Mouse (Mus musculus): ENCODE data around the gene Gm11020.

The Gm11020 gene

DNA sequence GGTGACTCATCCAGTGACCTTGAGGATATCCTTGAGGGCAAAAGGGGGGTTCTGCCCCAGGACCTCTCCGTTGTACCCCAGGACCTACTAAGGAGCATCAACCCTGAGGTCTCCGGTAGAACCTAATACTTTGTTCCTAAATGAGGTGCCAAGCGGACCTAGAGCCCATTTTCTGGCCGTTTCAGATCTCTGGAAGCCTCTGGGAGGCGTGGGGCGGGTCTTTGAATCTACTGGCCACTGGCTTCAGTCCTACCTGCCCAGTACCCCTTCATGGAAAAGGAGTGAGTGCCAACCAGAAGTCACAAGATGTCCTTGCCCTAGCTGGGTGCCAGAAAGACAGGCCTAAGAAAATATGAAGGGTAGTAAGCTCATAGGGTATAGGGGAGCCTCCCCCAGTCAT lies 20.3 kb downstream of the Gm11020 start:
- in situ Hi-C loops (cut with MboI, MseI): loop anchor here (5.0 to 10.0 kb wide), 3 partner anchors 61 to 223 kb away; no protein-coding TSS in a partner anchor

DNA sequence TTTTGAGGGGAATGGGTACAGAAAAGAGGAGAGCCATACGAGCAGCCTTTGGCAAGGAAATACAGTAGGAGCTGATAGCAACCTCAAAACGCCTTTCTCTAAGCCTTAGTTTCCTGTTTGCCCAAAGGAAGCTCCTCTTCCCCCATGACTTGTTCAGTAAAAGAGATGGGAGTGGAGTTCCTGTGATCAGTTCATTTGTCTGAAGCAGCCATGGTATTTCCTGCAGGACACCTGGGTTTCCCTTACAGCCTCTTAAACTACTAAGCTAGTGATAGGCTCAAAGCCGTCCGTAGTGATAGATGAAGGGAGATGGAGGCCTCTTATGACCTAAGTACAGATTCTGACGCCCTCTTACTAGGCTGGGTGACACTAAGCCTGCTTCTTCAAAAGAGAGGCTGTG lies 21.1 kb downstream of the Gm11020 start:
- in situ Hi-C loops (cut with MboI, MseI): loop anchor here (5.0 to 10.0 kb wide), 3 partner anchors 60 to 222 kb away; no protein-coding TSS in a partner anchor

DNA sequence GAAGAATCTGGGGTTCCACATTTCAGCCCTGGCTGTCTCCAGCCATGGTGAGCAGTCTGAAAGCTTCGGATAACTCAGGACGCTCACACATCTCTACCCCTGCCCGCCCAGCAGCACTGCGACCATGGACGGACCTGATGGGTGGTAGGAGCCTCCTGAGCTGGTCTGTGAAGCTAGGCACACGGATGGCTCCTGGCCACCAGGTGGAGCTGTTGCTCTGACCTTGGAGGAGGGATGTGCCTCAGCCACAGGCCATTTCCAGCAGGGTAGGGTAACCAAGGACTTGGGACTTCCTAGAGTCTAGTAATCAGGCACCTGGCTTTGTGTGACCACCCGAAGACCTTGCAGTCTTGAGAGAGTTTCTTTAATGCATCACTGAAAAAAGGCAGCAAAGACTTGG lies 22.6 kb downstream of the Gm11020 start:
- in situ Hi-C loops (cut with MboI, MseI): loop anchor here (5.0 to 10.0 kb wide), 3 partner anchors 58 to 221 kb away; no protein-coding TSS in a partner anchor

DNA sequence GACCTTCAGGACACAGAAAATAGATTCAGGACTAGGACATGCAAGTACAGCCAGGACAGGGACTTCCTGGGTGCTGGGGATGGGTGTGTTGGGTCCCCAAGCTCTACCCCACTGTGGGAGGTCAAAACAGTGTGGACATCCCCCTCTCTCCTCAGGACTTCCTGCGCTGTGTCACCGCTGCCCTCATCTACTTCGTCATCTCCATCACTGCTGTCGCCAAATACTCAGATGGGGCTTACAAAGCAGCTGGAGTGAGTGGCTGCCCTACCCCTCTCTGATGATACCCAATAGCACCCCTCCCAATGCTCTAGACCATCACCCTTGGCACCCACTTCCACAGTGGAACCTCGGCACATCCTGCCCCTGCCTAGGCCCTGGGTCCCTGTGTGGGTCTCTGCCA lies 23.3 kb downstream of the Gm11020 start:
- in situ Hi-C loops (cut with MboI, MseI): loop anchor here (5.0 to 10.0 kb wide), 3 partner anchors 58 to 220 kb away; no protein-coding TSS in a partner anchor

DNA sequence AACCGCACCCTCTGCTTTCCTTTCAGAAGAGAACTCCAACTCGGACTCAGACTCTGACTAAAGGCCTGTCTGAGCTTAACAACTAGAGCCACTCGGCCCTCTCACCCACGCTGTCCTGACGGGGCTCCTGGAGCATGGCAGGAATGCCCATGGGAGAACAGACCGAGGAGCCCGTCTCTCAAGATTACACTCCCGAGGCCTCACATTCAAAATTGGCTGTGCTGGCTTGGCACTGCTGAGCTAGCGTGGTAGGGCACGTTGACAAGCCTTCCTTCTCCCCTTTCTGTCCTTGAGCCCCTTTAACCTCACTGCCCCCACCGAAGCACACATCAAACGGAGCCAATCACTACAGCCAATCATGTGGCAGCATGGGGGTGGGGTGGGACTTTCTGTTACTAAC lies 25.3 kb downstream of the Gm11020 start:
- in situ Hi-C loops (cut with MboI, MseI): loop anchor here (10.0 kb wide), 1 partner anchor 218 kb away; no protein-coding TSS in a partner anchor

DNA sequence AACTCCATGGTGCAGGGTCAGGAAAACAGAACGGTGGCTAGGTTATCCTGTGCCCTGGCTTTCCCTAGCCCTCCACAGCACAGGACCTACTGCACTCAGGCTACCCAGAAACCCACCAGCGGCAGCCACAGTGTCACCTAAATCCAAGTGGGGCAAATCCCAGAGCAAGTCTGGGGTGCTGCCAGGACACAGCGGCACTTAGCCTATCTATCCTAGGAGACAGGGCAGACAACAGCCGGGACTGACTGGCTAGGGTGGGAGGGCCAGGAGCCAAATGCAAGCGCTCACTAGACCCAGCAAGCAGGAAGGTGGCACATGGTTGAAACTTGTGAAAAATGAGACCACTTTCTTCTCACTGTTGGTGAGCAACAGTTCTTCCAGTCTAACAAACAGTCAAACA lies 27.6 kb downstream of the Gm11020 start:
- in situ Hi-C loops (cut with MboI, MseI): loop anchor here (10.0 kb wide), 1 partner anchor 216 kb away; no protein-coding TSS in a partner anchor

DNA sequence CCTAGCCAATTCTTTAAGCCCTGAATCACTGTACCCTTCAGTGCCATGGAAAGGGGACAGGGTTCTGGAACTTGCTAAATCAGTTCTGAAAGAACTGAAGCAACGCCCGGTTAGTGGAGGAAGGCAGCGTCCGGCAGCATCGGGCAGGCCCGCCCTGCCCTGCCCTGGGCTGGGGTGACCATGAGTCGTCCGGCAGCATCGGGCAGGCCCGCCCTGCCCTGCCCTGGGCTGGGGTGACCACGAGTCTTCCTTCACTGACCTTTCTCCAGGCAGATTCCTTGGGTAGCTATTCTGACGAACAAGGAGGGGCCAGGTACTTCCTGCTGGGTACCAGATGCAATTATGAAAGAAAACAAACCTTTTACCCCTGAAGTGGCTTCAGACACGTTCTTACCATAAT lies 28.7 kb downstream of the Gm11020 start:
- in situ Hi-C loops (cut with MboI, MseI): no loop called here

DNA sequence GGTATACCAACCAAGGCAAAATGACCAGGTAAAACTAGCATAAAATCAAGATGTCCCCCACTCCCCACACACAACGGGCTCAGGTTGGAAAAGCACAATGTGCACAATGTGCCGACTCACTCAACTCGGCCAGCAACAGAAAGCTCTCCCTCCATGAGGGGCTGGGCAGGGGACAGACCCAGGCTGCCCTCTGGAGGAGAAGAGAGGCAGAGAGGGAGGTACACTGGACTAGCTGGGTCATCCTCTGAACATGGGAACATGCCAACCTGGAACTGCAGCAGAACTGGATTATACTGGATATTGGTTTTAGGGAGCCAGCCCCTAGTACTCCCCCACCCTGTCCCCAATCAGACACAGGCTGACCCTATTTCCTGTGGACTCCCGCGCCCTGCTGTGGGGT lies 31.8 kb downstream of the Gm11020 start:
- in situ Hi-C loops (cut with MboI, MseI): no loop called here

DNA sequence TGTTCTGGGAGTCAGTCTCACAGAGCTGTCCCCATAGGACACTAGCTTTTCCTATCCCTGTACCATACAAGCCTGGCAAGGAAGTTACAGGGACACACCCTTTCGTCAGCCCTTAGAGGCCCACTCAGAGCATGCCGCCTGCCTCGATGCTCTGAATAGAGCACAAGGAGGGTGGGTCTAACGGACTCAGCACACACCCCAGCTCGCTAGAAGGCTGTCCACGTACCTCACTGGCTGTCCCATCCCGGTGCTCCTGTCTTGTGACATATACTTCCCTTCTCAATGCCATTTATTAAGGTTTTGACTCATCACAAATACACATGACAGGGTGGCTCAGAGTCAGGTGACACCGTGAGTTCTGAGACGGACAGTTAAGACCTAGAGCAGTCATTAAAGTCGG lies 33.1 kb downstream of the Gm11020 start:
- in situ Hi-C loops (cut with MboI, MseI): no loop called here

DNA sequence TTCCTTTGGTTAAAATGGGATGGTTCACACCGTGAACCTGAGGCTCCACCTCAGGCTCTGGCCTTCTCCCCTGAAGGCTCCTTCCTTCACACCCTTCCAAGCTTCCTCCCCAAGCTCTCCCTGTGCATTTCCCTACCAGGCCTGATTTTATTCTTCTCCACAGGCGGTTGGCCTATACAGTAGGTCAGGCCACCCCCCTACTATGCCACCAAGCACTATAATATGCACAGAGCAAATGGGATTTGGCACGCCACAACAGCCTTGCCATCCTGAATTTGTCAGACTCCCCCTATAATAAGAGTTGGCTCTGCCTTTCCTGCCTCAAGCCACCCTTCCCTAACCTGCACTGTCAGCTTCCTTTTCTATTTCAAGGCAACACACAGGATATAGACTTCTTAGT lies 37.3 kb downstream of the Gm11020 start:
- in situ Hi-C loops (cut with MboI, MseI): no loop called here

DNA sequence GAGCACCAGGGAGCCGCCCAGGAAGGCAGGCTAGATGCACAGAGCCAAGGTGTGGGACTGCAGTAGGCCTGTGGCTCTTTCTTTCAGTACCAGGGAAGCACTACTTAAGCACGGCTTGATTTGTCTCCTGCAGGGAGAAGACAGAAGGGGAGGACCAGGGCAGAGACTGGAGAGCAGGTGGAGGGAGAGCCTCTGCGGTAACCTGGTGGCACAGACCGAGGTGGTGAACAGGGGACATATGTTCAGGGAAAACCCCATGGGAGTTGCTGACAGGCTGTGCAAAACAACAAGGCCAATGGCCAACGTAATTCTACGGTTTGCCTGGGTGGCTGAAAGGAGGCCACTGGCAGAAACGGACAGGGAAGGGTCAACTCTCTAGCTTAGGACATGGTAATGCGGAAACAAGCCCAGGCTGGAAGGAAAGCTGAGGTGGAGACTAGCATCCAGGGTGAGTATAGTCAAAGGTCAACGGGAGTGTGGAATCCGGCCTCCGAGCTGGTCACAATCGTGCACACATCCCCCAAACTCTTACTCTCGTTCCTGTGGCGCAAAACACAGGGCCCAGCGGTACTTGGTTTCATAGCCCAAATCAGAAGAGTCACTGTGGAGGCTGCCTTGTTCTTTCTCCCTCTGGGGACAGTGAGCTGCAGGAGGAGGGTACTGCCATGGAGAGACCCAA lies 38.5 kb downstream of the Gm11020 start:
- in situ Hi-C loops (cut with MboI, MseI): no loop called here

DNA sequence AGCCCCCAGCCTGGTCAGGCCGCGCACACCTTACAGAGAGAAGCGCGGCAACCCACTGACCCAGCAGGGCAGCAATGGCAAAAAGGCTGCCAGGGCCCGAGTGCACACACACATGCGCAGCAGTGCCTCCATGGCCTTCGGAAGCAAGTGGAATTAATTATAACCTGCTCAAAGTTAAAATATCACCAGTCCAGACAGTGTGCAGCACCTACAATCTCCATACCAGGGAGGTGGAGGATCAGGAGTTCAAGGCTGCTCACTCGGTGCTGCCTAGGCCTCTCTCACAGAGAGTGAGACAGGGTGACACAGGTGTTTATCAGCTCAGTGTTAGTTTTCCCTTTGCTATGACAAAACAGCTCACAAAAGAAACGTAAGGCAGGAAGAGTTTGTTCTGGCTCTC lies 44.3 kb downstream of the Gm11020 start:
- in situ Hi-C loops (cut with MboI, MseI): no loop called here

DNA sequence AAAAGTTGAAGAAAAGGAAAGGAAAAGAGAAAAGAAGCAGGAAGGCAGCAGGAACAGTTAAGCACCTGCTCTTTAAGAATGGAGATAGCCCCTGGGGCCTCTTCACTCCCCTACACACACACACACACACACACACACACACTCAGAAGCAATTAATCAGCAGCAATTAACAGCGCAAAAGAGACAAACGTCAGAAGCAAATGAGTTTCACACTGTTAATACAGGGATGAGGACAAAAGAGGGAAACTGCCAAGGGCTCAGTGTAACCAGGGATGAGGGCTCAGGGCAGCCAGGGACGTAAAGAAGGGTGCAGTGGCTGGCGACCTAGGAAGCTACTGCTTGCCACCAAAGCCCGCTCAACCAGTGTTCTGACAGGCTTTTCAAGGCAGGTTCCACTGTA lies 46.0 kb downstream of the Gm11020 start:
- in situ Hi-C loops (cut with MboI, MseI): no loop called here

DNA sequence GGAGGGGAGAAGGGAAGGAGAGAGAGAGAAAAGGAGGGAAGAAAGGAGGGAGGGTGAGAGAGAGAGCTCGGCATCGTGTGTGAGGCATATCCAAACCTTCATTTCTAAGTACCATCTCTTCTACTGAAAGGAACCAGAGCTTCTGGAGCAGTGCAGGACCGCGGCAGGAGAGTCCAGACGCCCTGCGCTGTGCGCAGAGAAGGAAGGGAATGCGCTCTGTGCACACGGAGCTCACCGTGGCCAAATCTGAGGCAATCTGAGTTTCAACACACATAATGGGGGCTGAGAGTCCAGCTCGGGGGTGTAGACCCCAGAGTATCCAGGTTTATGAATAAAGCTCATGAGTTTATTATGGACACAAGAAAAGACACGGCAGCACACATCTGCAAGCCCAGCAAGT lies 48.2 kb downstream of the Gm11020 start:
- in situ Hi-C loops (cut with MboI, MseI): no loop called here

DNA sequence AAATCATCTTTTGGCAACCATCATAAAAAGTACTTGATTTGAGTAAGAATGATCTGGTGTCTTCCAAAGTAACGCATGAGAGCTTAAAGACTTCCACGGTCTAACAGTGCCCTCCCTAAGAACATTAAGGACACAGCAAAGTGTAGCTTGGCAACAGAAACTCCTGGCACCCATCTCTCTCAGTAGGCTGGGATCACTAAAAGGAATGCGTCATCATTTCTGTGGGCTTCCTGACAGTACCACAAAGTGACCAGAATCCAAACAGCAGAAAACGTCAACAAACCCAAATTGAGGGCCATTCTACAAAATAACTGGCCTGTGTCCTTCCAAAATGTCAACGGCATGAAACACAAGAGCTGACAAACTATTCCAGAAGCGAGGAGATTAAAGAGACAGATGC lies 48.7 kb downstream of the Gm11020 start:
- in situ Hi-C loops (cut with MboI, MseI): no loop called here

DNA sequence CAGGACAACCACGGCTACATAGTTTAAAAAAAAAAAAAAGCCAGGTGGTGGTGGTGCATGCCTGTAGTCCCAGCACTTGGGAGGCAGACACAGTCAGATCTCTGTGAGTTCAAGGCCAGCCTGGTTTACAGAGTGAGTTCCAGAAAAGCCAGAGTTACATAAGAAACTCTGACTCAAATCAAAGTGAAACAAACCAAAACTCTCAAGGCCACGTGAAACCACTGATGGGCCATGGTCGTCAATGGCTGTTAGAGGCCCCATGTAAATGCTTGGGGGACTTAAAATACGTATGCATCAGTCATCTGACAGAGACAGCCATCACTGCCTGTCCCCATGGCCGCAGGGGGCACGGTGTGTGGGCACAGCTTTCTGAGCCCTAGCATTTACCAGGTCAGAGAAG lies 49.8 kb downstream of the Gm11020 start:
- in situ Hi-C loops (cut with MboI, MseI): no loop called here
